Mouse (Mus musculus) liver, adult 2 months (tissue): ENCODE data around the gene Evx1.
"Not testable (repeated sequence)": the region's sequence is repeated elsewhere in the genome, so short reads cannot be mapped to it uniquely, and the experiment has no call there.

ENCODE experiments used
- CTCF ChIP-seq: fragments of 200-500 bp; IDR thresholded peaks from 2 replicates; pipeline ENCODE4 v1.5.1; 2011; ENCODE audit warnings: low read depth, low read length, control low read depth
- POLR2A ChIP-seq: fragments of 200-500 bp; IDR thresholded peaks from 2 replicates; pipeline ENCODE4 v1.6.1; 2011; ENCODE audit warnings: low read length, control low read depth; ENCODE audit not compliant: insufficient read depth; ENCODE audit errors: extremely low read depth

DNA sequence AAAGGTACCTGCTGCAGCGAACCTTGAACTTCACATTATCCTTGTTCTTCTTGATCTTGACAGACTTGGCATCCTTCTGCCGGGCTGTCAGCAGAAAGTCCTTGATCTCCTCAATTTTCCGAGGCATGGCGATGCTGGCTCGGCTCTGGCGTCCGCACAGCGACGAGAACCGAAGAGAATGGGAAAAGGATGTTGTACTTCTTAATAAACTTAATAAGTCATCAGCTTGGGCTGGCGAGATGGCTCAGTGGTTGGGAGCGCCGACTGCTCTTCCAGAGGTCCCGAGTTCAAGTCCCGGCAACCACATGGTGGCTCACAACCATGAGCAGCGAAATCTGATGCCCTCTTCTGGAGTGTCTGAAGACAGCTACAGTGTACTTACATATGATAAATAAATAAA lies 33.5 kb downstream of the Evx1 start:
- TF ChIP-seq CTCF, POLR2A: not testable (repeated sequence)
